Mouse (Mus musculus): Measurements from ENCODE around the gene Stt3a.
A peak's percentile ranks its signal among the peaks of the same experiment; 100 is the strongest.

Gene Stt3a

DNA sequence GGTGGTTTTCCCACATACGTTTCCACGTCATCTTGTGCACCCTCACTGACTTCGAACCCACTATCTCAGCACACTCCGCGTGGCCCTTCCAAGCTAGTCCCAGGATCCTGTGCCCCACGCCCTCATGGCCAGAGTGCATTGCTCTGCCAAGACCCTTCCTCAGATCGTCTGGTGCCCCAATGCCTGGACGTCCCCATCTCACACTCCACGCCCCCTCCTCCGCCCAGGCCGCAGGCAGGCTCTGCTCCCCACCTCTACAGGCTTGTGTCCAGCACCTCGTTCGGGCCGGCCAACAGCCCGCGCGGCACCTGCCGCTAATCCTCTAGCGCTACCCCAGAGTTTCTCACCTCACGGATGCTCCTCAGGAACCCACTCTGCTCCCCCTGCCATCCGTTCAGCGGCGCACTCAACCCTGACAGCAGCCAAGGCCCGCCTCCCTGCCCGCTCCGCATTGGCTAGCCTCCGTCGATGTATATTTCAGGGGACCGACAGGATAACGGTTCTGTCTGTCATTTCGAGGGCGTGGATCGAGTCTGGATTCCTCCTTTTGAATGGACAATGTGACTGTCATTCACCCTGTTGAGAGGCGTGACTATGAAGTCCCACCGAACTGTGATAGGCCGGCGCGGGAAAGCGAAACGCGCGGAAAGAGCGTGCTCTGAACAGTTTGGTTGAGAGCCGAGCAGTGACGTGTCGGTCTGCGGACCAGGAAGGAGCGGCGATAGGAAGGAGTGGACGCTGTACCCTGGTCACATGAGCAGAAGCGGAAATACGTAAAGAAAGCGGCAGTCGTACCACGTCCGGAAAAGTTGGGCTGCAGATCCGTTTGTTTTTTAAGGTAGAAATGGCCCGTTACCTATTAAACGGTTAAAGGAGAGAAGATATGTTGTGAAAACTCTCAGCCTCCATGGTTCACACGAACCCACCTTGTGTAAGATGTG, at the start of gene Stt3a:
TSS of gene Stt3a (minus strand) at position 477 of the 941 bp plus-strand sequence.
- DNase-seq (ENCODE audit: low spot score) = peak; percentile 100

DNA sequence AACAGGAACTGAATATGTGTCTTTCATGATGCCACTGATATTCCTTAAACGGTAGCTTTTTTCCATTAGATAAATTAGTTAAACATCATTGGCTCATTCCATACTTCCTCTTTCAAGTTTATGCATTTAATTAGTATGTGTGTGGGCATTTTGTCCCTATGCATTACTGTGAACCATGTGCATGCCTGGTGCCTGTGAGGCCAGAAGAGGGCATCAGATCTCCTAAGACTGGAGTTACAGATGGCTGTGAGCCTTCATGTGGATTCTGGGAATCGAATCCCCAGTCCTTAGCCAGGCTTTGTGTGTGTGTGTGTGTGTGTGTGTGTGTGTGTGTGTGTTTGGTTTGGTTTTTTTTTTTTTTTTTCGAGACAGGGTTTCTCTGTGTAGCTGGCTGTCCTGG, 47.0 kb upstream of the Stt3a start:
- no peak for DNase-seq (ENCODE audit: low spot score)

DNA sequence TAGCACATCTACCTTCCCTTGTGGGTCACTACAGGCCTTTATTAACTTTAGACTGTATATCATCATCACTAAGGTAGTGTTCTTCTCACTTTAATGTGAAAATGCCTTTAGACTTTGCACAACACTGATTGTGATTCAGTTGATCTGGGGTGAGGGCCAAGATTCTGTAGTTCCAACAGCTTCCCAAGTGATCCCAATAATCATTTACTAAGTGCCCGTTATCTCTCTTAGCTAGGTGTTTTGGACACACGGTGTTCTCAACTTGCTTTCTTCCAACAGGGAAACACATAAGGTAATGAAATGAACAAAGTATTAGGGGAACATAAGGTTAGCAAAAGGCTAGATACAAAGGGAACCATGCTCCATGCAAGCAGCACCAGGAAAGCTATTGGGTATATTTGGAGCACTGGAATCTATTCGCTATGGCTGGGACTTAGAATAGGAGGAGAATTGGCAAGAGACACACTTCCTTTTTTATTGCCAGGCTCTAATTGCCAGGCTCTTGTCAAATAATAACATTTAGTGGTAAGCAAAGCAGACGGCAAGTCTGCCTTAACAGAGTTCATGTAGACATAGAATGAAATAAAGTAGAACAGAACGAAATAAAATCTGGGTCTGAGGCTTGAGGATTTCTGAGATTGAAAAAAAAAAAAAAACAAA, 40.8 kb upstream of the Stt3a start:
- DNase-seq (ENCODE audit: low spot score) = peak; percentile 32

DNA sequence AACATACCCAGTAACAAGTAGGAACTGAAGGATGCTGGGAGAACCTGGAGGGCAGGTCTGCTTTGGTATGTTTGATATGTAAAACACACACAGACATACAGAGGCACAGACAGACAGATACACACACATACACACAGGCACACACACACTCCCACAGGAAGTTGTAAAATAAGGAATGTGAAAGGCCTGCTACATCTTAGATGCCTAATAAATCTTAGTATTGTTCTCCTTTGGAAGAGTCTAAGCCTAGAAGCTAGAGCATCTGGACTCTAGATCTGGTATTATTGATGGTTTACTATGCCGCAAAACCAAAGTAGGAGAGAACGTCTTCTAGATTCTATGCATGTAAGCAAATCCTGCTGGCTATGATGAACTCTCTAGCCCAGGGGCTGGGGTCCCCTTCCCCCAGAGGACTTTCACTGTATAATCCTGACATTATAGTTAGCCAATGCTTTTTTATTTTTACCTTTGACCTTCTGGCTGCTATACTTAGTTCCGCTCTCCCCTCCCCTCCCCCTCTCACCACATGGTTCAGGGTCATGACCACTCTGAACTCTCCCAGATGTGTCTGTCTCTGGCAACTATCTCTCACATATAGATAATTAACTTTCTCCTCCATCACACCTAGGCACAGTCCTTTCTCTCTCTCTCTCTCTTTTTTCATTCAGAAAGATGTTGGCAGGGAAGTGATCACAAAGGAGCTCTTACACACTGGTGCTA, 37.9 kb upstream of the Stt3a start:
- no peak for DNase-seq (ENCODE audit: low spot score)

DNA sequence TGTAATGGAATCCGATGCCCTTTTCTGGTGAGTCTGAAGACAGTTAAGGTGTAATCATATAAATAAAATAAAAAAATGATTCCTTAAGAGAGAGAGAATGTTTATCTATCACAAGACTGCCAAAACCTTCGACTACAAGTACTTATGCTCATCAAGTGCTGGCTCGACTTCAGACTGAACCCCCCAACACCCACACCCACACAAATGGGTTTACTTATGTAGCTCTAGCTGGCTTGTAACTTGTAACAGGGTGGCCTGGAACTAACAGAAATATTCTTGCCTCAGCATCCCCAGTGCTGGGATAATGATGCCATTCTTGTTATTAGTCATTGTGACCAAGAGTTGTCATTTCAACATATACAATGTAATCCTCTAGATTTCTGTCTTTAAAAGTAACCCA, 36.4 kb upstream of the Stt3a start:
- DNase-seq (ENCODE audit: low spot score) = no peak

DNA sequence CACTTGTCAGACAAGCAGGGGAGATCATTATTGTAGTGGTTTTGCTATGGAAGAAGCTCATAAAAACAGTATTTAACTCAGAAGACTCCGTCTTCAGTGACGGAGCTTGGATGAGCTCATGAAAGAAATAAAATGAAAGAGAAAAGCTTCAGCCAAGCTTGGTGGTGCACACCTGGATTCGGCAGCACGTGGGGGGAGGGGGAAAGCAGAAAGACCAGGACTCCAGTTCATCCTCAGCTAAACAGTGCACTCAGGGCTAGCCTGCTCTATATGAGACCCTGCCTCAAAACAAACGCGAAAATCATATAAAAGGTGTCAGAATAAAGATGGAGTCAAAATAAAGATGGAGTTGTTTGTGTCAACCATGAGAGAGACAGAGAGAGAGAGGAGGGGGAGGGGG, 35.9 kb upstream of the Stt3a start:
- DNase-seq (ENCODE audit: low spot score) = no peak

DNA sequence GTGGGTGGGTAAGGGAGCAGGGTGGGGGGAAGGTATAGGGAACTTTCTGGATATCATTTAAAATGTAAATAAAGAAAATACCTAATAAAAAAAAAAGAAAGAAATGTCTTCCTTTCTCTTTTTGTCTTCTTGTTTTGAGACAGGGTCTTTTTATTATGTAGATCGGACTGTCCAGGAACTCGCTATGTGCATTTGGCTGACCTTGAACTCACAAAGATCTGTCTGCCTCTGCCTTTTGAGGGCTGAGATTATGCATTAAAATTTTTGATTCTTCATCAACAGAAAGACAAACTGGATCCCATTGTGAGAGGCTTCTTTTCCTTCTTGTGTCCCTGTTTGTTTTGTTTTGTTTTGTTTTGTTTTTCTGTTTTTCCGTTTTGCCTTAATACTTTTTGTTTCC, 35.5 kb upstream of the Stt3a start:
- DNase-seq (ENCODE audit: low spot score) = no peak

DNA sequence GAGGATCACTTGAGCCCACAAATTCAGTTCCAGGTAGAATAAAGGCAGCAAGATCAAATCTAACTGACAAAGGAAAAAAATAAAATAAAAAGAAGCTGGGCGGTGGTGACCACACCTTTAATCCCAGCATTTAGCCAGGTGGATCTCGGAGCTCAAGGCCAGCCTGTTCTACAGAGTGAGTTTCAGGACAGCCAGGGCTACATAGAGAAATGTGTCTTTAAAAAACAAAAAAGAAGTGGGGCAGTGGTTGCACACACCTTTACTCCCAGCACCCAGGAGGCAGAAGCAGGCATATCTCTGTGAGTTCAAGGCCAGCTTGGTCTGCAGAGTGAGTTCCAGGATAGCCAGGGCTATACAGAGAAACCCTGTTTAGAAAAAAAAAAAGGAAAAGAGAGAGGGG, 34.5 kb upstream of the Stt3a start:
- DNase-seq (ENCODE audit: low spot score) = no peak

DNA sequence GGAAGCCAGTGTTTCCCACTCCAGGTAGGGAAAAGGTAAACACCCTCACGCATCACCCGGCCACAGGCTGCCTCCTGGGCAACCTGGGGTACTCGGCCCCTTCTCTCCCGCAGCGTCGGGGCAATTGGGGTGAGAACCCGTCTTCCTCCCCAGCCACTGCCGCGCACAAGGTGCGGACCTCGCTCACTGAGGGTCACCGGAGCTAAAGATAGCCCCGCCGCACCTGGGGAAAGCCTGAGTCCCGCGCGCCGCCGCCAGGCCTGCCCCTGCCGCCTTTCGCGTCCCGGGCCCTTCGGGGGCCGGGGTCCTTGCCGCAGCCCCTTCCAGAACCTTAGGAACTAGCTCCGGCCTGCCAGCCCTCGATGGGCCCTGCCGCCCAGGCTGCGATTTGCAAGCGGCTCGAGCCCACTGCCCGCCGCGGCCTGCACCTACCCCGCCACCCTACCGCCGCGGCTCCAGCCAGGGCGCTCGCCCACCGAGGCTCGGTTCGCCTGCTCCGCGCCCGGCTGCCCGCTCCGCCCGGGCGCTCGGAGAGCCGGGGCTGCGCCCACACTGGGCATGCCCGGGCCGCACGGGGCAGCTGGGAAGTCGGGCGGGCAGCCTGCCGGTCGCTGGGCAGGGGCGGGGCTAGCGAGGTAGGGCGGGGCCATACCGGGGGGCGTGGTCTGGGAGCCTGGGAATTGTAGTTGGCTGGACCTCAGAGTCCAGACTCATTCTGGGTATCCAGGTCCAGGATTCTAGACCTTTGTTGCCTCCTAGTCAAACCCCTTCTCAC, 29.5 kb upstream of the Stt3a start, which contains the start of gene Ei24:
TSS of gene Ei24 (minus strand) at position 613 of the 775 bp plus-strand sequence.
- peak; percentile 91 for DNase-seq (ENCODE audit: low spot score)

DNA sequence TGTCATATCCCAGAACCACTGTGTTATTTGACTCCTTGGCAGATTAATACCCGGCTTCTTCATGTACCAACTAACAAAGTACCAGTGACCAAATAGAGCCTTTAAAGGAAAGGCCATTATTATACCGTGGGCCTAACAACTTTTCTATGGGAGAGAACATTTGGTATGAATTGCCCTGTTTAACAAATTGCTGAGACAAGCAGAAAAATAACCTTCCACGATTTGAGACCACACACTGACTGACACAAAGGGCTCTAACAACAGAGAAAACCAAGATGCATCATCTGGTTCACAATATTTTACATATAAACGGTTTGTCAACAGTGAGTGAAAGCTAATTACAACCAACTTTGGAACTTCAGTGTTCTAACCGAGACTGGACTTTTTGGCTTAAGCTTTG, 28.7 kb upstream of the Stt3a start:
- no peak for DNase-seq (ENCODE audit: low spot score)

DNA sequence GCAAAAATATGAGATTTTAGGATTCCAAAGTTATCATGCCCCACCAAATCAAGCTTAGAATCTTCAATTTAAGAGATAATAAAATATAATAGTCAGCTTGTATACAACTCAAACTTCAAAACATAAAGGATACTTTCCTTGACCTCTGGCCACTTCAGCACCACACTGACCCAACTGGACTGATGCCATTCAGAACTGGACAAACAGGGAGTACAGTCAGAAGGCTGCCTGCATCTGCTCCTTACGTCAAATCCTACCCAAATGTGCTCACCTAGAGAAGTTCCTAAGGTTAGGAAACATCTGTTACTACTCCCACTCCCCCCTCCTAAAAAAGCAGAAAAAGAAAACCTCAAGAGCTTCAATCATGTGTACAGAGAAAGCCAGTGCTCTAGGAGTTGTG, 28.1 kb upstream of the Stt3a start:
- no peak for DNase-seq (ENCODE audit: low spot score)

DNA sequence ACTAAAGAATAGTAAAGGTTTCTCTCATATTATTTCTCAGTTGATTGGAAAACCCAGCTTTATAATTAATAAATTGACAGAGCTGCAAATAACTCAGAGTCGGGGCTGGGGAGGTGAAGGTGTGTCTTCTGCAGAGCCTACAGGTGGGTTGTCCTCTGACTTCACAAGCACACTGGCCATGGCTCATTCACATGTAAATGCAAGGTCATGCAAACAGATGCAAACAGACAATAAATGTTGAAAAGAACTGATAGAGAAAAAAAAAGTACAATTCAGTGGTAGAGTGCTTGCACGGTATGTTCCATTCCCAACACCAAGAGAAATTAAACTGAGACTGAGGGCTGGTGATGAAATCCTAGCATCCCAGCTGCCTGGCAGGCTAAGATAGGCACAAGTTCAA, 27.0 kb upstream of the Stt3a start:
- no peak for DNase-seq (ENCODE audit: low spot score)

DNA sequence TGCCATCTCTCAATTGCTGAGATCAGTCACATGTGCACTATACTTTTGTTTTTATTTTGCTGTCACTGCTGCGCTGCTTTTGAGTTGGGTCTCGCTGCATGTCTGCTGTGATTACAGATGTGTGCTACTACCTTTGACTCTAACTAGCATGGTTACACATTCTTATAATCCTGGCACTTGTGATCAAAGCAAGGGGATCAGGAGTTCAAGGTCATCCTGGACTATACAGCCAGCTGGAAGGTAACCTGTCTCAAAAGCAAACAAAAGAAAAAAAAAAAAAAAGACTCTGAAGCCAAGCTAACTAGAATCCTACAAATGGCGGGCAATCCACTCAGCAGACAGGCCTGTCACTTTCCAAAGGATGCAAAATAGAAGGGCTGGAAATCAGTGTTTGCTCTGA, 24.7 kb upstream of the Stt3a start:
- no peak for DNase-seq (ENCODE audit: low spot score)

DNA sequence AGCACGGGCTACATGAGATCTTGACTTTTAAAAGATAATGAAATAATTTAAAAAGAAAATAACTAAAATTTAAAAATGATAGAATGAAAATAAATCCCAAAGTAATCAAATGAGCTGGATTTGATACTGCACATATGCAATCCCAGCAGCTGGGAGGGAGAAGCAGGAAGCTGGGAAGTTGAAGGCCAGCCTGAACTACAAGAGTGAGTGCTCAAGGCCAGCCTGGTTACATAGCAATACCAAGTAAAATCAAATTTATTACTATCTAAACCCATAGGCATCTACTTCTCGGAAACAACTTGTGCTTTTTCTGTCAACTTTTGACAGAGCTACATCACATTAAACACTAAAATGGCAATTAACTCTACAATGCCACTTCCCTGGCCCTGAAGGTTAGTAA, 16.4 kb upstream of the Stt3a start:
- DNase-seq (ENCODE audit: low spot score) = no peak

DNA sequence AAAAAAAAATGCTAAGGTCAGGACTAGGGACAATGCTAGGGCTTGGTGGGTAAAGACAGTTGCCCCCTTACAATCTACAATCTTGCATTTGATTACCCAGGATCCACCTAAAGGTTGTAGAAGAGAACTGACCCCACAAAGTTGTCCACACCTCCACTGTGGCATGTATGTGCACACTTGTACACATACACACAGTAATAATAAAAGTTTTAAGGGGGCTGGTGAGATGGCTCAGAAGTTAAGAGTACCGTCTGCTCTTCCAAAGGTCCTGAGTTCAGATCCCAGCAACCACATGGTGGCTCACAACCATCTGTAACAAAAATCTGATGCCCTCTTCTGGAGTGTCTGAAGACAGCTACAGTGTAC, 1.6 kb upstream of the Stt3a start:
- DNase-seq (ENCODE audit: low spot score) = no peak

DNA sequence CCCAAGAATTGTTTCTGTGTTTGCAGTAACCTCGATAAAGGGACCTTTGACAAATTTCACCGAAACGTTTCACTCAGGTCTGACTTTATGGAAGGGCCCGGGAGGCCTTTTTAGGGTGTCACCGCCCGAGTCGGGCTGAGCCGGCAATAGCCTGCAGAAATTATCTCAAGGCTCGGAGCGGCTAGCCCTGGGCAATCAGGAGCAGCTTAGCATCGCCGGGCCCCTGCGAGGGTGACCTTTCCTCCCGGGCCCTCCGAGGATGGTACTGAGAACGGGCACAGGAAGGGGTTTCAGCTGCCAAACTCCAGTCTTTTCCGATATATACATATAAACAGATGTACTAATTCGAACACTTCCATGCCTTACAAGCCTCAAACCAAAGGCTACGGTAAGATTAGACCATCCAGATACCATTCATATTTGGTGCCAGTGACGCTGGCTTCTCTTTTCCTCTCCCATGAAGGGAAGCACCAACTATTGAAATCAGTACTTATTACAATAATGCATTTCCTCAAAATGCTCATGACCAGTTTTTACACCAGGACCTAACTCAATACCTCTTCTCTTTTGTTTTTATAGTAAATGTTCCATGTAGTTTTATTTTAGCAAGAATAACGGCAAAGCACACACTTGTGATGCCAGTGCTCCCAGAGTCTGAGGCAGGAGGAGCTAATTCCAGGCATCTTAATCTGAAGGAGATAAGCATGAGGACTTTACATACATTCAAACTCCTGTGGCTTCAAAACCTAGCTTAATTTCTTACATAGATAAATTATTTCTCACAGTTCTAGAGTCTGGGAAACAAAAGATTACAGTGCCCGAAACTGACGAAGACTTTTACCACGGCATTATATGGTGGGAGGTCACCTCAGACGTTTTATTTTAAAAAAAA, 923 bp upstream of the Stt3a start:
- DNase-seq (ENCODE audit: low spot score) = no peak

DNA sequence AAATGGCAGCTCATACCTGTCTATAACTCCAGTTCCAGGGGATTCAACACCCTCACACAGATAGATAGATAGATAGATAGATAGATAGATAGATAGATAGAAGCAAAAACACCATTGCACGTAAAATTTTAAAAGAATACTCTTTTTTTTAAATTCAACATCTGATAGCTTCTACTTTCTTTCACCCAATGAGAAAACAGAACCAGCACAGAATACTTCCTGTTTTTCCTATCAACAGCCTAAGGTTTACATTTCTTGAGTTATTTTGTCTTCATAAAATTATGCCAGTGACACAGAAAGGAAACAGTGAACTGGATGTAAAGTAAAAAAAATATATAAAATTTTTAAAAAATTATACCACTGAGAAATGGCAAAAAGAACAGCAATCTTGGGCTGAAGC, 3.1 kb downstream of the Stt3a start:
- DNase-seq (ENCODE audit: low spot score) = no peak

DNA sequence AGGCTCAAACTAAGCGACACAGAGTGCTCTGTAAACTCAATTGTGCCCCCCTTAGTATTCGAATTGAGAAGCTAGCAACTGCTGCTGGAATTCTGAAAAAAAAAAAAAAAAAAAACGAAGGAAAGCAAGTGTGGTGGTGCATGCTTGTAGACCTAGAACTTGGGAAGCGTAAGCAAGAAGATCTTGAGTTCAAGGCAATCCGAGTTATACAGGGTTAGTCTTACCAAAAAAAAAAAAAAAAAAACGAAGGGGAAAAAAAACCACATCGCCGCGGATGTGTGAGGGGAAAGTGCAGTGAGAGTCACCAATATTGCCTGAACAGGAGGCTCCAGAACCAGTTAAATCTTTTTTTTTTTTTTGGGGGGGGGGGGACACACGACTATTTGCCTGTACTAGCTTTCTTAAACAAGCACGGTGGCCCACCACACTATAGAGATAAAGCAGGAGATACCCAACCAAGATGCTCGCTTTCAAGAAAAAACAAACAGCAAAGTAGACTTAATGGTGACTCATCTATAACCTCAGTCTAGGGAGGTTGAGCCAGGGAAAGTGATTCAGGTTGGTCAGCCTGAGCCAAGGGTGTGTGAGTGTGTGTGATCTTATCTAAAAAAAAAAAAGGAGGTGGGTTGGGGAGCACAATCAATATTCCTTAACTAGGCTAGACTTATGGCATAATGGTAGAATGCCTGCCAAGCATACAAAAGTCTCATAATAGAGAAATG, 40.3 kb downstream of the Stt3a start, which contains the start of gene Chek1:
TSS of gene Chek1 (minus strand) at position 32 of the 722 bp plus-strand sequence.
- DNase-seq (ENCODE audit: low spot score) = no peak

DNA sequence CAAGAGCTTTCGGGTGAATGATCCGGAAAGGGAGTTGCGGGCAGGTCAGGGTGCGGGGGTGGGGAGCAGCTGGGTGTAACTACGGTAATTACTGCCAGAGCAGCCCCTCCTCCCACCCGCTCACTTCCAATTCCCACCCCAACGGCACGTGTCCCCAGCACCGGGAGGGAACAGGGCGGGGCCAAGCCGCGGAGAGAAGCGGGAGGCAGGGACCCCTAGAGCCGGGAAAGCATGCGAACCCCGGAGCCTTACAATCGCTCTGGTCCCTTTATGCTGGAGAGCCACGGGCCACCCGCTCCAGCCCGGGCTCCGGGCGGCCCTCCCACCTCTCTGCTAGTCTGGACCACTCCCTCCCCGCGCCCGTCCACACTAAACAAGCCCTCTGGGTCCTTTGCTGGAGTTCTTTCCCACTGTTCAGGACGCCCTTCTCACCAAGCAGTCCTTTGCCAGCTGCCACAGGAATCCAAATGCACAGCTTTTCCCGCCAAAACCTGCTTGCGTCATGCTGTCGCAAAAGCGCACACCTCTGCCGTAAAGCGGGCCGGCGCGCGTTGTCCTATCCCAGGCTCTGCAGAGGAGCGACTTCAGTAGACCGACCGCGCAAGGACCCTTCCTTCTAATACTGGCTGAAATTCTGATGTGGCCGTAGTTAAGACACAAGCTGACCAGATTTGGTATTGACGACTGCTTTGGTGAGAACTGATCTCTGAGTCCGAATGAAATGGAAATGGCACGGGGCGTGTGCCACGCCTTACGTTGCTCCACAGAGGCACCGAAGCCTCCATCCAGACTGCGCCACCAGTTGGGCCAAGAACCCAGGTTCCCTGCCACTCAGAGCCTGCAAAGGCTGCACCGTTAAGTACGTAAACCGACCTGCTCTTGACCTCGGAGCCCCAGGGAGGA, 41.1 kb downstream of the Stt3a start:
- peak; percentile 92 for DNase-seq (ENCODE audit: low spot score)
